Mouse (Mus musculus) adrenal gland, adult (tissue): ENCODE results near the gene Pnpla7.
"Not testable (repeated sequence)": the region's sequence is repeated elsewhere in the genome, so short reads cannot be mapped to it uniquely, and the experiment has no call there.

Experiments
- DNase-seq, 2 experiments: peaks; one replicate each; pipeline ENCODE4 v3.0.0; 2022 to 2023; ENCODE audit warnings: low spot score in 1 of 2; ENCODE audit not compliant: inconsistent age in 2 of 2

Pnpla7 gene

DNA sequence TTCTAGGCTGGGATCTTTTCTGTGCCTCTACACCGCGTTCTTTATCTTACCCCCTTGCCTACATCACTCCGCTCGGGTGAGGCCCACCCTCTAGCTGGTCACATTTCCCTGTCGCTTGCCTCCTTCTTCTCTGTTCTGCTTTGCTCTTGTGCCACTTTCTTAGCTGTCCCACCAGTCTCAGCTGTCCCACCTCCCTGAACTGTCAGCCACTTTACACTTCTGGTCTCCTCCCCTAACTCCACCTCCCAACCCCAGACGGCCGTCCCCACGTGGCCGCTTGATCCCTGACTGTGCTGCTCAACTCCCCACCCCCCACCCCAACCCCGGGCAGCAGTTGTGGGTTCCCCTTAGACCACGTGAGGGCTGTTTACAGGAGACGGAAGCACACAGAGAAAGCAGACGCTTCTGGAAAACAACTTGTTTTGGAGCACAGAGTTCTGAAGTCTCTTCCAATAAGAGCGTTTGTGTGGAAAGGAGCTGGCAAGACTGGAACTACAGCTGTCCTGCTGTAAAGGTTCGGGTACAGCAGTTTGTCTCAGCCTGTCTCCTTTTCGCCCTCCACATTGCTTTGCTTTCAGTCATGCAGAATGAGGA, at the start of gene Pnpla7:
Pnpla7 (plus strand) TSS at position 330 of the 594 bp plus-strand sequence.
- peak; percentile 89 to 95 for DNase-seq

DNA sequence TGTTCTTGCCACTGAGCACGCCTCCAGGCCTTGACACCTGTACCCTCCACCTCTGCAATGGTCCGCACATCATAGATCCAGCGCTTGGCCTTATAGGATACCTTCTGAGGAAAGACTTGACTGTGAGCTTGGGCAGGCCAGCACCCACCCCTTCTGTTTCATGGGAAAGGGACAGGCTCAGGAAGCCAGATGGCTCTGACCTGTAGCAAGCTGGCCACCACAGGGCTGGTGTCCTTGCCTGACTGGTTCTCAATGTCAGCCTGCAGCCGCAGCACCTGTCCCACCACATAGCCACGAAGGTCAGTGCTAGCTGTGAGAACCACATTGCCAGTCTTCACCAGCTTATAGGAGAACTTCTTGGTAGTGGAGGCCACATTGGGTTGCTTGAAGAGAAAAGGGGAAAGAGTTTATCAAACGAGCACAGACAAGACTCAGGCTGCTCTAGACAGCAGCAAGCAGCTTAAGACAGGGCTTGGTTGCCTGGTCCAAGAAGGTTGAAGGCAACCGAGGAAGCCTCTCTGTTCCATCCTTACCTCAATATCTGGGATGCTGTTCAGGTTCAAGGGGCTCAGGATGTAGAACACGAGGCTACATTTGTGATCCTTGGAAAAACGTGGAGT, 49.4 kb upstream of the Pnpla7 start:
- no peak for DNase-seq

DNA sequence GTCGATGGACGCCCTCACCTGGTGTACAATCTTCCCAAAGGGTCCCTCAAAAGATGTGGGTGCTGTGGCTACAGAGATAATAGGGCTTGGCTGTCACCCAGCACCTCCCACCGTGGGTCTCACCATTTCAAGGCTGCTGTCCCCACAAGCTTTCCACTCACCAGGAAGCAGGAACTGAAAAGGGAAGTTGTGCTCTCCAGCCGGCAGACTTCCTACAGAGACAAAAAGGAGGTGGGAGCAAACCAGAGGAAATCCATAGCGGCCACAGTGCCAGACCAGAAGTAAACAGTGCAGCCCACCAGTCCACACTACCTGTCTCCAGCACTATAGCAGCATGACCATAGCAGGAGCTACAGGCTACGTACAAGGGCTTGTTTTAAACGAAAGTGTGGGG, 48.9 kb upstream of the Pnpla7 start:
- no peak for DNase-seq

DNA sequence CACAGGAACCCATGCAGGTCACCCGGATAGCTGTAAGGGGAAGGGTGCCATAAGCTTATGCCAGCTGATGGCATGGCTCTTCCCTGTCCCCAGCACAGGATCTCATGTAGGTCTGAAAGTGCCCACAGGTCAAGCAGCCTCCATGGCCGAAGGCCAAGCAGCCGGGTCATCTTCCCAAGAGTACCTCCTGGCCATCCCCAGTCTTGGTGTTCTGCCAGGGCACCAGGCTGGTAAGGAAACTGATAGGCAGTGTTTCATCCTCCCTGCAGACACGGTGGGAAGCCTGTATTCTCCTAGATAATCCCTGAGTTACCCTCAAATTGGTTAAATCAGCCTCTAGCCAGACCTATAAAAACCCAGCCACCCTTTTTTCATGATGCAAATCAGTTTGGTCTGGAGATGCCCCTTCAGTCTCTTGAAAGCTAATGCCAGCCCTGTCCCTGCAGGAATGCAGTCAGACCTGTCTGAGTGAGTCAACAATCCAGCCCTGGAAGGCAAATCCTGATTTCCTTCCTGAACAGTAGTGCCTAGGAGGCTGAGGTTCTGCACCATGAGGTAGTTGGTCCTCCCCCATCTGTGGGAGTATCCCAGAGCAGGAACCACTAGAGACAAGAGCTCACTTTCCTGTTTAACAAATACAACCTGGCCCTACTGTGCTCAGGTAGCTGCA, 47.9 kb upstream of the Pnpla7 start:
- DNase-seq = peak in 1 of 2 experiments; percentile 45

DNA sequence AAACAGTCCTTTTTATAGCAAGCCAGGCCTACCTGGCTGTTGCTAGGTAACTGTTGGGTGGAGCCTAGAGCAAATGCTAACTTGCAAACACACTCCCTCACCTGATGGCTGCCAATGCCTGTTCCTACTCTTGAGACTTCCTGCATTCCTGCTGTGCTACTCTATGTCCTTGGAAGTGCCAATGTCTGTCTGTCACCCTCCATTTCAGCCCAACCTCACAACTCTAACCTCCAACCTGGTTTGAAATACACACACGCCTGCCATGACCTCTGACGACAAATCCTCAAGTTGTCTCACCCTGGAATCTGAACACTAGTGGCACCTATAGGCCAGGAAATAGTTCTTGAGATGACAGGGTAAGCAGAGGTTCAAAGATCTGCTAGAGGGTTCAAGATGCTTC, 46.7 kb upstream of the Pnpla7 start:
- DNase-seq = no peak

DNA sequence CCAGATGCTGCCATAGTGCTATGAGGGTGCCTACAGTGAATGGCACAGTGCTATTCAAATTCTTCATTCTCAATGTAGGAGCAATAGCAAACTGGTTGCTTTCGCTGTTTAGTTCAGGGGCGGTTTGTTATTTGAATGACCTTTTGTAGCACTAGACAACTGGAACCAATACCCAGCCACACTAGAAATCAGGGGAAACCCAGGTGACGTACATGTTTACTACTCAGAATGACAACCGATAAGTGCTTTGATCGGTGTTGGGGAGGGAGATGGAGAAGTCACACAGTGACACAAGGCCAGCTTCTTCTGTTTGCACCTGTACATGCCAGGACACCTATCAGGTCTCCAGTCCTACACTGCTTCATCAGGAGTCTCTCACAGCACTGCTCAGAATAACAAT, 46.2 kb upstream of the Pnpla7 start:
- DNase-seq = no peak

DNA sequence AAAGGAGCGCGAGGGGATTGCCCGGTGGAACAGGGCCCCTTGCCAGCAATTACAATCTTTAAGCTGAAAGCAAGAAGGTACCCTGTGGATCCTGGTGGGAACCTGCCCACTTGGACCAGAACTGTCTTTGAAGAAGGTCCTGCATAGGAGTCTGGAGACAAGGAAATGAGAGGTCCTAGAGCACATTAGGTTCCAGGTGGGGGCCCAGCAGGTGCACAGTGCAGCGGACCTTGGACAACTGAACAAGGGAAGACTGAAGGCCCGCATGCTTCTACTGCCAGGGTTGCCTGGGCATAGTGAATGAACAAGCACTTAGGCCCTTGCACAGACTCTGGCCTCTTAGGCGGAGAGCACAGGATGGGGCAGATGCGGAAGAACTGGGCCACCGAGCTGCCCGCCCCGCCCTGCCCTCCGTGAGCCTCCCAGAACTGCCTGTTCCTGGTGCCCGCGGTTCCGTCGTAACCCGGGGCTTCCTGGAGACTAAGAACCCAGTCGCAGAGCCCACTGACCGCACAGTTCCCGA, 41.3 kb upstream of the Pnpla7 start:
- no peak for DNase-seq

DNA sequence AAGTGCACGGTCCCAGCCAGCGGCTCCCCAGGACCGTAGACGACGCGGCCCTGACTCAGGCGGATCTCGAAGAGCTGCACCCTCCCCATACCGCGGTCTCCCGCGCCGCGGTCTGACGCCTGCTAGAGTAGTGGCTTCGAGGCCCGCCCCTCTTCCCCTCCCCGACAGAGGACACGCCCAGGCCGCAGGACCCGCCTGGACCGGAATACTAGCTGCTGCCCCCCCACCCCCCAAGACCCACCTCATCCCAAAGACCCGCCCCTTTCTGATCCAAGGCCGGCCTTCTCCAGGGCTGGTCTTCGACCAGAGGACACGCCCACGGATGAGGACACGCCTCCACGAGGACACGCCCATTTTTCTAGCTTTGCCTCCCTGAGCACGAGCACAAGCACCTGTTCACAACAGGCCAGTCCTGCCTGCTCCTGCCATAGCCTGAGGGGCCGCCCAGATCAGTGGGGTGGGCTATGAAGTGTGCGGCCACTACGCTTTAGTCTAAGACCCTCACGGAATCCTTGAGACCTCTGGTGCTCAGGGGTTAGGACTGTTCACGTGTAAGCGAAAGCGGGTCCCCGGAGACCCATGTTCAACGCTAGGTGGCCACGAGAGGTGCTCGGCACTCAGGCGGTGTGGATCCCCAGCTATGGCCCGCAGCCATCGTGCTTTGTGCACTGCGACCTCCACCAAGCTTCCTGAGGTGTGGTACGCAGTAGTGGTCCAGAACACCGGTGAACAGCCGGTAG, 40.6 kb upstream of the Pnpla7 start, which contains the start of gene Arrdc1:
Arrdc1 (minus strand) TSS at position 196 of the 740 bp plus-strand sequence.
- DNase-seq = peak; percentile 96 to 98

DNA sequence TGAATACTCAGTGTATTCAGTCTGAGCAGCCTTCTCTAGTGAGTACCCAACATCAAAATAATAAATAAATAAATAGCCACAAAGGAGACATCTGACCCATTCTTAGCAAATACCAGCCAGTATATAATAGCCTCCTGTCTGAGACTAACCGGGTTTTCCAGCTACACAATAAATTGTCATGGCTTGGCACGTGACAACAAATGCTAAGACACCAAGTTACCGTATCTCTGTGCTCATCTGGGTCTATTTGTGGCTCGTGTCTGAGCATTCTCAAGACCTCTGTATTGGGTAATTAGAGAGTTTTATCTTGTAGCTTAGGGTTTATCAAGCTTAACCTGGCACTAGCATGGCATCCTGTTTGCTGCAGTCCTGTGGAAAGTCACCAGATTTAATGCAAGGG, 33.7 kb upstream of the Pnpla7 start:
- DNase-seq = no peak

DNA sequence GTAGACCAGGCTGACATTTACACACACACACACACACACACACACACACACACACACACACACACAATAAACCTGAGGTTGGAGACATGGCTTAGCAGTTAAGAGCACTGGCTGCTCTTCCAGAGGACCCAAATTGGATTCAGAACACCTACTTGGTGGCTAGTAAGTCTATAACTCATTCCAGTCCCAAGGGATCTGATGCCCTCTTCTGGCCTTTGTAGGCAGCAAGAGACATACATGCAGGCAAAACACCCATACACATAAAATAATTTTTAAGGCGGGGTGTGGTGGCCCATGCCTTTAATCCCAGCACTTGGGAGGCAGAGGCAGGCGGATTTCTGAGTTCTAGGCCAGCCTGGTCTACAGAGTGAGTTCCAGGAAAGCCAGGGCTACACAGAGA, 31.5 kb upstream of the Pnpla7 start:
- peak in 1 of 2 experiments; percentile 71 for DNase-seq

DNA sequence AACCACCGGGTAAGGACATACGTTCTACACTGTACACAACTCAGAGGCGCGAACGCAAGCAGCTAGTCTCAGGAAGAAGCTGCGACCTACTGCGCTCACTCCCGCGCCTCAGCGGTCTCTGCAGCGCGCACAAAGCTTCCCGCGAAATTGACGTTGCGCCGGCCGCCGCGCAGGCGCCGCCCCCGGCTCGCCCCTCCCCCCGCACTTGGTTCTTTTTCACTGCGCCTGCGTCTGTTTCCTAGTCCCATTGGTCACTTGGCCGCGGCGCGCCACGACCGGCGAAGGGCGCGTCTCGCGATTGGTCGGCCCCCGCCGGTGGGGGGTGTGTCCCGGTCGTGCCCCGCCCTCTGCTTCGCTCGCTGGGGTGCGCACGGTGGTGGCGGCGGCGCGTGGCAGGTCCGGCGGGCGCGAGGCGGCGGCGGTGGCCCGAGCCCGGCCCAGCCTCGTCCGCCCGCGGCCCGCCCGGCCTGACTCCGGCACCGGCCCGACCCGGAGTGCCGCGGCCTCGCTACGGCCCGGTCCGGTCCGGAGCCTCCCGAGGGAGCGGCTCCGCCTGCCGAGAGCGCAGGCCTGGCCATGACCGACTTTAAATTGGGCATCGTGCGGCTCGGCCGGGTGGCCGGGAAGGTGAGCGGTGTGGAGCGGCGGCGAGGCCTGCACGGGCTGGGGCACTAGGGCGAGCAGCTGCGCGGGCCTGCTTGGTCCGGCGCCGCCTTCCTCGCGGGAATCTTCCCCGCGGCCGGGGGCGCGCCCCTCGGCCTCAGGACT, 26.2 kb upstream of the Pnpla7 start, which contains the start of gene Zmynd19:
Zmynd19 (plus strand) TSS at position 372 of the 768 bp plus-strand sequence.
- peak; percentile 98 to 99 for DNase-seq

DNA sequence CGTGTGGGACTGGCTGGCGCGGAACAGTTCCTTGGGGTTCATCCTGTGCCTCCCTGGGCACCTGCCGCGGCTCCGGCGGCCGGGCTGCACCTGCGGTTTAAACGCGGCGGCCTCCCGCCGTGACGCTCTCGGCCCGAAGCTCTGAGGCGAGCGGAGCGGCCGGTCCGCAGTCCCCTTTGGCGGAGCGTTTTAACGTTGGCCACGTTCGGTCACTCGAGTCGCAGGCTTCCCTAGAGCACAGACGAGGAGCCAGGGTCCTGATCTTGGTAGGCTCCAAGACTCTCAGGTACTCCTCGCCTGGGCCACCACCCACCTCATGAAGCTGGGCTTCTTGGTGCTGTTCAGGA, 25.7 kb upstream of the Pnpla7 start:
- no peak for DNase-seq

DNA sequence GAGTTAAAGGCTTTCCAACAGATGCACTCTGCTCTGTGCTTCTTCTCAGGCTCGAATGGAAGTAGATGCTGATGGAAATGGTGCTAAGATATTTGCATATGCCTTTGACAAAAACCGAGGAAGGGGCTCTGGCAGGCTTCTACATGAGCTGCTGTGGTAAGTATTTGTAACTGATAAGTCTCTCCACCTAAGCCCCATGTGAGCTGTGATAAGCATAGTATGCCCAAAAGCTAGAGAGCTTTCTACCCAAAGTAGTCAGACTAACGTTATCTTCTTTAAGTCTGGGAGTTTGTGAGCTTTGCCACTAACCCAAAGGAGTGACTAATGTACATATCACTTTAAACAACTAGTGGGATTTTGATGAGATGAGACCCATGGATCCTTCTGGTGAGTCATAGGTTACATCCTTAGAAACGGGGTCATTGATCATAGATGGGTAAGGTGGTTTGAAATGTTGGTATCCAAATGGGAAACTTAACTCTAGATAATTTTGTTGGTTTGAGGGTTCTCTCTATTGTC, 23.2 kb upstream of the Pnpla7 start:
- no peak for DNase-seq

DNA sequence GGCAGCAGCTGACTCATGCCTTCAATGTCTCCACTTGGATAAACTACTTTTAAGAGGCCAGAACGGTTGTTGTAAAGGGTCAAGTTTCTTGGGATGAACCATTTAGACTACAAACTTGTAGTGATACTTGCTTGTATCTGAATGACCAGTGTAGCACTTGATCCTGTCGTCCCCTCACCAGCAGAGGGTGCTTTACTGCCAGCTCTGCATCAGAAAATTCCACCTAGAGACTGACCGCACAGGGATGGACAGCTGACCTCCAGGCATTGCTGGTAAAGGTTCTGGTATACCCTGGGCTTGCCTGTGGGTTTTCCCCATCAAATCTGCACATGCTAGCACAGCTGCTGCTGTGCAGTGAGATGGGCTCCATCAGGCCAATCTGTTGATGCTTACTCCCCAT, 14.9 kb upstream of the Pnpla7 start:
- DNase-seq = peak; percentile 52 to 83

DNA sequence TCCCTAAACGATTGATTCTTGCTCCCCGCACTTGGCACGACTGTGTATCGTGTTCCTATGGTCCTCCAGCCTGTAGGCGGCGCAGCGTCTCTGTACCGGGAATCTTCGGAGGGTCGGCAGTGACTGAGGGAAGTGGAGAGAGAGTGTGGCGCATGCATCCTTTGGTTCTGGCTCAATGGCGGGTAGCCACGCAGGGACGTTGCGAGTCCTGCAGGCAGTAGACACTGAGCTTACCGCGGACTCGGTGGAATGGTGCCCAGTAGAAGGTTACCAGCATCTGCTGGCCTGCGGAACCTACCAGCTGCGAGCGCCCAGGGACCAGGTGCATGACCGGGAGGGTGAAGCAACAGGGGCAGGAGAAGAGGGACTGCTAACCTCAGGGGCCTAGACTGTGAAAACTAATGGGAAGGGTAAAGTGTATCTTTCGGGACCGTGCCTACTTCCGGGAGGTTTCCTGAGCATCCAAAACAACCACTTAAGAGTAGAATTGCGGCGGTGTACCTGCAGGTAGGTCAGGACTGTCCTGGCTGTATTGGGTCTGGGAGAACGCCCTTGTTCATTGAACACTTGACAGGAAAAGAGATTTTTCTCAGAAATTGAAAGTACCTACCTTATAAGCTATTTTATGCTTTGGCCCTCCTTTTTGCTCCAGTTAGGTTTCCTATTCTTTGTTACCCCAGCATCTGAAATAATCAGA, 13.4 kb upstream of the Pnpla7 start, which contains the start of gene Dph7:
Dph7 (plus strand) TSS at position 97 of the 697 bp plus-strand sequence.
- peak; percentile 84 to 95 for DNase-seq

DNA sequence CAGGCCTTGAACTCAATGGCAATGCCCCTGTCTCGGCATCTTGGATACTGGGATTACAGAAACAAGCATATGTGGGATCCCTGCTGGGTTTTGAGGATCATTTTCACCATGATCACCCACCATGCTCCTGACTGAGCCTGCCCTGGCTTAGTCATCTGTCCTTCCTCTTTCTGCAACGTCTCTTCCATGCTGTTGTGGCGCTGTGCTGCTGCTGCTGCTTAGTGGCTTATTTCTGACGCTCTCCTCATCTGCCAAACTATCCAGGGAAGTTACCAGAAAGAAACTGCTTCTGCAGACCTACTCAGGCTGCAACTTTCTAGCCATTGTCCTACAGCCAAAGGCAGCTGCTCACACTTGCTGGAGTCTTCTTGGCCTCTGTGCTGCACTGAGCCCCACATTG, 5.4 kb upstream of the Pnpla7 start:
- DNase-seq = no peak

DNA sequence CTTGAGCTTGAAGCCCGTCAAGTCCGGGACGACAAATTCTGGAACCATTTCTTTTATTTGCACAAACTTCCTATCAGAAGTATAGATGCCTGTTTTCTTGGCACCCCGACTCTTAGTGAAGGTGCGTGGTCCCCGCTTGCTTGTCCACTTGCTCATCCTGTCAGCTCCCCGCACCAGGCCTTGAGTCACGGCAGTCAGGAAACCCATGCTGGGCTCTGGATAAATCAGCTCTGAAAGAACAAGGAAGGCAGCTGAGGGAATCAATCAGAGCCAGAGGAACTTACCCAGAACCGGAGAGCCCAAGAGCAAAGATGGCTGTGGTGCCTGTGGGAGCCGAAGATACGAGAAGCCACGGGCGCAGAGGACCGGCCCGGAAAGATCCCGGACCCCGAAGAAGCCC, 1.4 kb upstream of the Pnpla7 start:
- not testable (repeated sequence) for DNase-seq

DNA sequence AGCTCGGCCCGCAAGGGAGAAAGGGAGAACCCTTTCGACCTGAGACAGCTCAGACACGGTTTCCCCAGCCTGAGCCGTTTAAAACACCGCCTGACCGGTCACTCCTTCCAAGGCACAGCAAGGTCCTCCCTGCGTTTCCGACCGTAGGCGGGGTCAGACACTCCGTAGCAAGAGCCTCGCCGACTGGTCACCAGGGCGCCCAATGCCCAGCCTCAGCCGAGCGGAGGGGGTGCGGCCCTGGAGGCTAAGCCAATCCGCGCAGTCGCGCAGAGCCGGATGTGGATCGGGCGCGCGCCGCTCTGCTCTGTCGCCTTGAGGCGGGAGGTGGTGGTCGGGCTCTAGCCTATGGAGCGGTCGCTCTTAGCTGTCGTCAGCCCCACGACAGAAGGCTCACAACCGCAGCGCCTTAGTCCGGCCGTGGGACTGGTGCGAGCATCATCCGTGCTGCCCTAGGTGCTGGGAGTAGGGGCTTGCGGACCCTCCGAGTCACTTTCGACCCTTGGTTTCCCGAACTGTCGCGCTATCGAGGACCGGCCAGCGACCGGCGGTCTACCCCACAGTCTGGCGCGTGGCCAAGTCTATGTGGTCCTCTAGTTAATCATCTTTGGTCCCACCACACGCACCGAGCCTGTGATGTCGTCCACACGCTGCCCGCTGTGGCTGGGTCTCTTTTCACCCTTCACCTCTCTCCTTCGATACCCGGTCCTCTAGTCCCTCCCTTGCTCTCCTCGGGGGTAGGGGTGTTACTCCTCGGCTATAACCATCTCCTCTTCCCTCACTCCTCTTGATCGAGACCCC, 728 bp upstream of the Pnpla7 start, which contains the start of gene Mrpl41:
Mrpl41 (minus strand) TSS at position 193 of the 798 bp plus-strand sequence.
- DNase-seq = peak; percentile 98

DNA sequence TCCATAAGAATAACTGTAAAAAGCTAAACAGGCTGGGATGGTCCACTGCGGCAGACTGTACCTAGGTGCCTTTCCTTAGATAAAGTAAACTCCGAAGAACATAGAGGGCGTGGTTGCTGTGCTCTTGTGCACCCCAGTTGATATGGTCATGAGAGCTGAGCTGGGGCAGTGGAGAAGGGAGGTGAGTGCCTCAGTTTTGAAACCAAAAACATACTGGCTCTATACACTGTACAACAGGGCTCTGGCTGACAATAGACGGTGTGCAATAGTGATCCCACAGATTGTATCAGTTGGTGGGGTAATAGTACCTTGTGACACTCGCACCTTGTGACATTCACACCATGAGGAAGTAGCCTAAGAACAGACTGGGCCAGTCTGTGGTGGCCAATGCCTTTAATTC, 1.1 kb downstream of the Pnpla7 start:
- no peak for DNase-seq
